Mouse (Mus musculus) urinary bladder, postnatal 0 days (tissue): Measurements from ENCODE around the gene Elp4. TPM values are rescaled to one million over a fixed set of nuclear protein-coding genes. Genes with fewer than 3 reads are reported as not detected.

ENCODE experiments used
- polyA plus RNA-seq: library from polyadenylated mRNA; unstranded; fragments of >200 nt; fragmentation: Nextera tagmentation; extraction: Ambion mirVana; gene quantifications from 2 replicates; pipeline ENCODE4 v1.2.1, GENCODE M21; 2015

Elp4 gene
- 12.6 and 14.1 TPM in 2 replicates for polyA plus RNA-seq

GRCm38 (mm10) chr2:105903896-105904756 is at the start of gene Elp4, which contains the start of gene Immp1l:
Elp4 (minus strand) TSS chr2:105904564.
Immp1l (plus strand) TSS chr2:105904638.

DNA sequence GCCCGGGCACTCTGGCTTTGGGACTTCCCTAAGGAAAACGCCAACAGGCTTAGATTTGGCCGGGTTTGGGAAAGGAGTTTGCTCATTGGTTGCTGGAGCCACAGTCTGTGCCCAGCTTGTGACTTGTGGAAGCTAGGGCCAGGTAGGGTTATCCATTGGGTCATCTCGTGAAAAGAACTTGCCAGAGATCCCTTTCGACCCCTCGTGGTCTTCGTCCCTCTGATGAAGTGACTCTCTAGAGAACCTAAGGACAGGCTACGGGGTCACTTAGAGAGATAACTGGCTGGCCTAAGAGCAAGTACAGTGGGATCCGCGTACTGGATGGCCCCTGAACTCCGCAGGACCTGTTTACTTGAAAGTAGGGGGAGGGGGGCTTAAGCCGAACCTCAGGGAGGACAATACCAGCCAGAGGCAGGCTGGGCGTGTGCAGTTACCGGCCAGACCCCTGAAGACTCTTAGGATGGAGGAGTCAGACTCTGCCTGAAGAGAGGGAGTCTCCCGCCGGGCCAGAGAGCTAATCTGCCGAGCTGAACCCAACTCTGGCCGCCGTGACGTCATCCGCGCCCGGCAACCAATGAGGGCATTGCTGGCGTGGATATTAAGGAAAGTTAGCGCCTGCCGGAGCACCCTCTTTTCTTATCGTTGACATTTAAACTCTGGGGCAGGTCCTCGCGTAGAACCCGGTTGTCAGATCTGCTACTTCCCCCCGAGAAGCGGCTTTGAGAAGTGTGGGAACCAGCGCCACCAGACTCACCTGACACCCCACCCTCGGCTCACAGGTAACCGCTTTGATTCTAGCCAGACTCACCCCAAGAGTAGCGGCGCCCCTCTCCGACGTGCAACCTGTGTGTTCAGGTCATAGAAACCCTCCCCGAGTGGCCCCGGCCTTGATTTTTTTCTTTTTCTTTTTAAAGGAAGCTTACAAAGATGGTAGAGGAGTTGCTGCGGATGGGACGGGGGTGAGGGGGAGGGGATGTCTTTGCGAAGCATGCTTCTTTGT is 235.8 kb downstream of the Elp4 start, which contains the start of gene Pax6:
TSS of gene Pax6 (plus strand) at position 630 of the 1,000 bp plus-strand sequence.

Other genes starting within 250 kb of the Elp4 start
- gene Pax6, start 235.7 kb downstream of the Elp4 start, polyA plus RNA-seq, result 0.07 TPM in 2 replicates
- gene Immp1l, start 74 bp upstream of the Elp4 start, polyA plus RNA-seq, result 125 and 136 TPM in 2 replicates
- gene Dnajc24, start 99.0 kb upstream of the Elp4 start, polyA plus RNA-seq, result 26.4 TPM in 2 replicates